Mouse (Mus musculus): ENCODE data around the gene Padi2.

GRCm38 (mm10) chr4:140882981-140883380, 23.2 kb upstream of the Padi2 start:
- TF ChIP-seq CTCF (IDR thresholded peaks at IDR 0.05; ENCODE audit: borderline replicate concordance, insufficient read depth, low read length) (no peak), POLR2A (IDR thresholded peaks at IDR 0.05; ENCODE audit: low read depth, low read length) (no peak)
